Mouse (Mus musculus) cerebellum, adult (tissue): Measurements from ENCODE around the gene Ubxn4.
"Not testable (repeated sequence)": the region's sequence is repeated elsewhere in the genome, so short reads cannot be mapped to it uniquely, and the experiment has no call there.

Source experiments
- ATAC-seq: cut with Nextera tagmentation; 2 replicates; pipeline ENCODE4 v1.9.2; 2017; ENCODE audit warnings: mild to moderate bottlenecking, moderate library complexity, mixed read lengths; ENCODE audit not compliant: insufficient number of reproducible peaks, low FRiP score, low TSS enrichment

Gene Ubxn4

DNA sequence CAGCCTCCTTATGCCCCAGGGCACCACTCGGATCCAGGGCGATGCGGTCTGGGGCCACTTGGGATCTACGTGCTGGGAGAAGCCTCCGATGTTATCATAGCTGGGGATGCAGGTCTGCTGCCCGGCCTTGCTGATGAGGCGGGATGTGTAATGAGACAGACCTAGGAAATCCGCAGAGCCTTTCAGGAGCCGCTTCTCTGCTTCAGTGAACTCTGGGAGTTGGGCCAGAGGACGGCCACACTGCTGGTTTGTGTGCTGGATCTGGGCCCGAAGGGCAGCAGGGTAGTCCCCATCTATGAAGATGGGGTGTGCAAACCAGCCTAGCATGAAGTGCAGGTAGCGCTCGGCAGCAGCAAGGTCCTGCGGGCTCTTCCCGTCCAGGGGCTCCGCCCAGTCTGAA, 60.1 kb downstream of the Ubxn4 start:
- peak; percentile 92 for ATAC-seq

DNA sequence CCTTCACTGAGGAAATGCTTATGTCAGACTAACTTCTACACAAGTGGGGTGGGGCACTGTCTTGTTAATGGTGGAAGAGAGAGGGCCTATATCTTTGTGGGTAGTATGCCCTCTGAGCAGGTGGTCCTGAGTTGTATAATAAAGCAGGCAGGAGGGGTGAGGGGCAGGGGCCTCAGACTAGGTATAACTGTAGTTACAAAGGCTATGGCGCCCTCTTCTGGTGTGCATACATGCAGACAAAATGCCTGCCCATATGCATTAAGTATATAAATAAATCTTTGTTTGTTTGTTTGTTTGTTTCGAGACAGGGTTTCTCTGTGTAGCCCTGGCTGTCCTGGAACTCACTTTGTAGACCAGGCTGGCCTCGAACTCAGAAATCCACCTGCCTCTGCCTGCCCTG, 65.3 kb downstream of the Ubxn4 start:
- ATAC-seq, result no peak

DNA sequence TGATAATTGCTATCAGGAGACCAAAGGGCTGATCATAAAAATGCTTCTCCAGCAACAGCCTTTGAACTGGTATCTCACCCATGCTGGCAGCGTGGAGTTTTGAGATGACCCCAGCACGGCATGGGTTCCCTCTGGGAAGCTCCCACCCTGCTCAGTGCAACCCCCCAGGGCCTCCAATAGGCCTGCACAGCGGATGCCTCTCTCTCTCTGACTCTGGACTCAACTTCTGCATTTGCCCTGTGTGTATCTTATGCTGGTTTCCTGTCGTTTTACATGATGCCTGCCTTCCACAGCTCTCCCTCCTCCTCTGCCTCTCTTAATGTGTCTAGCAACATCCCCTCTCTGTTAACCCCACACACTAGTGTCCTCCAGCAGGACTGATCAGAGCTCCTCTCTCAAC, 70.9 kb downstream of the Ubxn4 start:
- no peak for ATAC-seq

DNA sequence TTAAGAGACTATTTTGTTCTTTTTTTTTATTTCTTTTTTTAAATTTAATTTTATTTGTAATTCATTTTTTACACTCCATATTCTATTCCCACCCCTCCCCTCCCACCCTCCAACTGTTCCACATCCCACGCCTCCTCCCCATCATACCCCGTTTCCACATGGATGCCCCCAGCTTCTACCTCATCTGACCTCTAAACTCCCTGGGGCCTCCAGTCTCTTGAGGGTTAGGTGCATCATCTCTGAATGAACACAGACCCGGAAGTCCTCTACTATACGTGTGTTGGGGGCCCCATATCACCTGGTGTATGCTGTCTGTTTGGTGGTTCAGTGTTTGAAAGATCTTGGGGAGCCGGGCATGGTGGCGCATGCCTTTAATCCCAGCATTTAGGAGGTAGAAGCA, 75.5 kb downstream of the Ubxn4 start:
- not testable (repeated sequence) for ATAC-seq

DNA sequence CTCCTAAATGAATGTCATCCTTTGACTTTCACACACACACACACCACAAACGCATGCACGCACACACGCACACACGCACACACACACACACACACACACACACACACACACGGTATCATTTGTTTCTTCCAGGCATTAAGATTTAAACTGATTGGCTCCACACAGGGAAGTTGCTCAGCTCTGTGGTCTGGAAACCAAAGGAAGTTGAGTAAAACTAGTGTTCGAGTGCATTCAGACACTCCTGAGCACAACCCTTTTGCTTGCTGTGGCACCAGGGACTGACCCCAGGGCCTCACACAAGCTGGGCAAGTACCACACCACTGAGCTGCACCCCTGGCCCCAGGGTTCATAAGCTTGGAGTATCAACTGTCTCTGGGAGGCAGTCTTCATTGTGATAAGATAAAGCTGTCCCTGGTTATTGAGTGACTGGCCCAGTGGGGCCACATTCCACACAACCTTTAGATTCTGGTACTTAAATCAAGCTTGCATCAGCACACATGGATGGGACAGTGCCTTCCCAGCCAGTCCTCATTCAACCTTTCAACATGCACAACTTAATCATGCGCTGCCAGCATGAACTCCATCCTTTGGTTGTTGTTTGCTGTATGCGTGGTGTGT, 79.4 kb downstream of the Ubxn4 start:
- ATAC-seq, result no peak

DNA sequence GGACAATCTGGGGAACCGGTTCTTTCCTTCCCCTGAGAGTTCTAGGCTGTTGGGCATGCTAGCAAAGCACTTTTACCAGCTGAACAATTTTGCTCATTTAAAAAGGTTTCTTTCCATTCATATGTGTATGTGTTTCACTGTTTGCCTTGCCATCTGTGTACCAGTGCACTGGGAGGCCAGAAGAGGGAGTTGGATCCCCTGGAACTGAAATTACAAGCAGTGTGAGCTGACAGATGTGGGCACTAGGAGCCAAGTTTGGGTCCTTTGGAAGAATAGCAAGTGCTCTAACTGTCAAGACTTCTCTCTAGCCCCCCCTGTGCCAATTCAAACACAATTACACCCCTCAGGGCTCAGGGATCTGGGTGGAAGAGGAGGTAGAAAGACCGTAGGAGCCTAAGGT, 81.0 kb downstream of the Ubxn4 start:
- ATAC-seq, result no peak

DNA sequence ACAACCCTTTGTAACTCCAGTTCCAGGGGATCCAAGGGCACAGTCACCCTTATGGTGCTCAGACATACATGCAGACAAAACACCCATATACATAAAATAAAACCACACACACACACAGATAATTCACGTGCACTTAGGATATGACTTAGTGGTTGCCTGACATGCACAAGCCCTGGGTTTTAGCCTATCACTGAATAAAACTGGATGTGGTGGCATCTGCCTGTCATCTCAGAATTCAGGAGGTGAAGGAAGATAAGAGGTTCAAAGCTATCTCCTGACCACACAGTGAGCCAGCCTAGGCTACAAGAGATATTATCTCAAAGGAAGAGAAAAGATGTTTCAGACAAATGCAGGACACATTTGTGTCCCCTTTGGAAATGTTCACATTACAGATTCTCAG, 83.4 kb downstream of the Ubxn4 start:
- ATAC-seq, result no peak

DNA sequence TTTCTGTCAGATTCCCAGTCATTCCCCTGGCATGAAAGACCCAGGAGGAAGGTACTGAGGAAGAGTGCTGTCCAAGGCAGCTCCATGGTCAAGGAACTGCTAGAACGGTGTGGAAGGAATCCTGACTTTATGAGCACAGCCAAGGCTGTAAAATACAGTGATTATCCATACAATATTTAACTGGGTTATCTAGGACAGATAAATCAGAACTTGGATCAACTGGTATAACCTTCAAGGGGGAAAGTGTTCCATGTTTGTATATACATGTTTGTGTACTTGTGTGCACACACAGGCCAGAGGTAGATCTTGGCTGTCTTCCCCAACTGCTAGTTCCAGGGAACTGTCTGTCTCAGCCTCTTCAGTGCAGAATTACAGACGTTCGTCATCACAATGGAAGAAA, 84.5 kb downstream of the Ubxn4 start, which contains the start of gene Lct:
Lct (minus strand) TSS at position 101 of the 400 bp plus-strand sequence.
- ATAC-seq, result no peak
